Mouse (Mus musculus): Measurements from ENCODE around the gene Riiad1. TPM values are rescaled to one million over a fixed set of nuclear protein-coding genes. Genes with fewer than 3 reads are reported as not detected.
A peak's percentile ranks its signal among the peaks of the same experiment; 100 is the strongest.

The Riiad1 gene
- 10 to 100 TPM; 10.6 to 11.8 (median 11.3) TPM for total RNA-seq (2022)

DNA sequence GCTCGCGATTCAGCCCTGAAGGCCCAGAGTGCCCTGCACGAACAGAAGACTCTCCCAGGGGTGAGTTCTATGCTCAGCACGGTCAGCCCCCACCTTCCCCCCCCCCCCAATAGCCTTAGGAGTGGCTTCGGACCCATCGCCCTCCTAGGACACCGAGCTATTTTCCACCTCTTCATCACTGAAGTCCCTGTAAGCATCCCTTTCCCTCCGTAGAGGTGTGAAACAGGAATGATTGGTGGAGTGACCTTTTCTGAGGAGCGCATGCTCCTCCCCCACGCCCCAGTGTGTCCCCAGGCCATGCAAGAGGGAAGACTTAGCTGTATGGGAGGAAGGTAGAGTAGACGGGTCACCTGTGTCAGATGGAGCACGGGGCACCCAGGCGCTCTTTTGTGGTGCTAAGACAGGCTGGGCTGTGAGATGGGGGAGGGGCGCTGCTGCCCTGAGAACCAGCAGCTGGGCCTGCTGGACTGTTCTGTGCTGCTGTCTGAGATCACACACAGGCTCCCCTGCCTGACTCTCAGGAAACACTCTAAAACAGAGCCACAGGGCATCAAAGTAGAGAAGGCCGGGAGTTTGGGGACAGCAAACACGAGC is at the start of gene Riiad1:
Gene Riiad1 (minus strand): TSS at position 51 of the 594 bp plus-strand sequence.
- no peak for DNase-seq (ENCODE audit: low spot score in 2 of 2)

DNA sequence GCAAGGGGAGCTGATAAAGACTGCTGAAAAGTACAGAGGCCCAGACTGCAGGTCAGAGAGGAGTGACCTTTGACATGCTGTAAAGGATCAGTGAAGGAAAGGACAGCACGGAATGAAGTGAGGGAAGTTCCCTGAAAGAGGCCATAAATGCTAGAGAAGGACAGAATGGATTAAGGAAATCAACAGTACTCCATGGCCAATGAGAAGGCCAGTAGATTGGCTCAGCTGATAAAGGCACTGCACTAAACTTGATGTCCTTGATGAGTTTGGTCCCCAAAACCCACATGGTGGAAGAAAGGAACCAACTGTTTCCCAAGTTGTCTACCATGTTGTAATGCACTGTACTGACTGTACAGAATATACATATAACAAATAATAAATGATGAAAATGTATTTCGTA is 46.6 kb upstream of the Riiad1 start:
- no peak for DNase-seq (ENCODE audit: low spot score in 2 of 2)

DNA sequence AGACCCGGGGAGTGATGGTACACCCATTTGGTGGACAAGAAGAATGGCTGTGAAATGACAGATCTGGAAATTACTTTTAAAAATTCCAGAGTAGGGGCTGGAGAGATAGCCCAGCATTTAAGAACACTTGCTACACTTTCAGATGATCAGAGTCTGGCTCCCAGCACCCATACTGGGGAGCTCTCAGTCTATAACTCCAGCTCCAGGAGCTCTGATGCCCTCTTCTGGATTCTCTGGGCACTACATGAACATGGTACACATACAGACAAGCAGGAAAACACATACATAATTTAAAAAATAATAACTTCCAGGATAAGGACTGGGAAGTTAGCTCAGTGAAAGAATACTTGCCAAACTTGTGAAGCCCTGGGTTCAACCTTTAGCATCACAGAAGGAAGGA is 26.5 kb upstream of the Riiad1 start:
- DNase-seq (ENCODE audit: low spot score in 2 of 2), result no peak

DNA sequence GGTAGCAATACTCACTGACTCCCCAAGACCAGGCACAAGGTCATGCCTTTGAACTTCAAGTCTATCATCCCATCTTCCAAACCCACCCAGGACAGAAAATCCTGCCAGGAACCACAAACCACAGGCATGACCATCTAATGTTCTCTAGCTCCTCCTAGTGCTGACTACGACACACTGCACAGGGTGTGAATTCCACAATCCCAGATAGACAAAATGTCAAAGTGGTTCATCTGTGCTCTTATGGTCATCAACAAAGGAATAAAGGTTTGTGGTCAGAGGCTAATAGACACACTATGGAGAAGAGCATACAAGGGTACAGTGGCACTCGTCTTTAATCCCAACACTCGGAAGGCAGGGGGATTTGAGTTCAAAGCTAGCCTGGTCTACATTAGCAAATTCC is 22.1 kb upstream of the Riiad1 start:
- no peak for DNase-seq (ENCODE audit: low spot score in 2 of 2)

DNA sequence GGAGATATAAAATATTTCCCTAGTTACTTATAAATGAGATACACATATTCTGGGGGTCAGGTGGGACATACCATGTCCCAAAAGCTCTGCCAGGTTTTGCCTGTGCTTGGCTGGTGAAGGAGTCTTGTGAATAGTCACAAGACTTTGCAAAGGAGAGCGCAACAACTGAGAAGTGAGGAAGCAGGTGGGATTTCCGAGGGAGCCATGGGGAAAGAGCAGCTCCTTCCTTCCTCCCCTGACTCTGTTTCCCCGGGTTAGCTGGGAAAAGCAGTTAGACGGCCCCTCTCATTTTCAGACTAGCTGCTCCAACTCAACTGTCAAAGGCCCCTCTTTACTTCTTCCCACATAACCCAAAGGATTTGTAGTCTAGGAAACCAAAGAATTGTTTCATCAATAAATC is 17.0 kb upstream of the Riiad1 start:
- no peak for DNase-seq (ENCODE audit: low spot score in 2 of 2)

DNA sequence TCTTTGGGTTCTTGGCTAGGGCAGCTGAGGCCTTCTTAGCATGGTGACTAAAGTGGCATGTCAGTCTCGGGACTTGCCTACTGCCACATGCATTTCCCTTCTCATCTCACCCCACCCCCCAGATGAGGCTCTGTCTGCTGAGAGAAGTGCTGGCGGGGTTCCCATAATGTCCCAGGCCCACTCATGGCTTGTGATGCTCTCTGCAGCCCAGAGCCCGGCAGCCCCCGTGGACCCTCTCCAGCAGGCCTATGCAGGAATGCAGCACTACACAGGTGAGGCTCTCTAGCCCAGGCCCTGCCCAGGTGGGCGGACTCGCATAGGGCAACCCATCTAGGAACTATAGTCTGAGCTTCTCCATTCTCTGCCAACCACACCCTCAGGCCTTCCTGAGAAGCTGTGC is 7.4 kb upstream of the Riiad1 start:
- DNase-seq (ENCODE audit: low spot score in 2 of 2), result no peak

DNA sequence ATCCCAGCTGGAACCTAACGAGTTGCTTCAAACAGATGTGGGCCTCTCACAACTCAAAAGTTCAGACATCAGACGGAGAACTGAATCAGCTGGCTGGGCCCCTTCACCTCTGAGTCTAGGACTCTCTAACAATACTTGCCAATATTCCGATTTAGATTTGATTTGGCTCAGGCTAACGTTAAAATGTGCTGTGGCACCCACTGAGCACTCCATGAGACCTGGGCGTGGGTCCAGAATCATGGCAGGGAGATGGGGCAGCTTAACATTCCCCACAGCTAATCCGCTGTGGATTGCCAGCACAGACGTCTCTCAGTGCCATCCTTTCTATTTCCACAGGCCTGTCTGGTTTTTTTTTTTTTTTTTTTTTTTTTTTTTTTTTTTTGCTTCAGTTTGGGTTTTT is 5.8 kb upstream of the Riiad1 start:
- no peak for DNase-seq (ENCODE audit: low spot score in 2 of 2)

DNA sequence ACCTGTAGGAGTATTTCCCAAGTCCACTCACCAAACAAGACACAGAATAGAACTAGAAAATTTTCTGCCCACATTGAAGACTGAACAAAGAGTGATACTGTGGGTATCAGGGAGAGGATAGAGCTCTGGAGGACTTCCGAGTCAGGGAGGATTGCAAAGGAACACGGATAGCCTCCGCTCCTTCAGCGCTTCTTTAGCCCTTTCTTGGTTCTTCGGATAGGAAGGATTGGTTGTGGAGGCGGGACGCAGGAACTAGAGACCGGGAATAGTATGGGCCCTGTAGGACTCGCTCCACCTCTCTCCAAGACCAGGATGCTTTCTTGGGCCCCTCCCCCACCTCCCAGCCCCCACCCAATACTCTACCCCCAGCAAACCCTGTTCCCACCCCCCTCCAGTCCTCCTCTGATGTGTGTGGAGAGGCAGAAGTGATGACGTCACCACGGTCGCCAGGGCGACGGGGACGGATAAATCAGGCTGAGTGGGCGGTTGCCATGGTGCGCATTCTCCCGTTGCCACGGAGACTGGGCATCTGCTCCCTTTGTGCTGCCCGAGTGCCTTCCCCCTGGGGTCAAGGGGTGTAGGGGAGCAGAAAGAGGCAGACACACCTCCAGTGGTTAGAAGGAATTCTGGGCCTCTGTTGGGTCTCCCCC is 3.8 kb upstream of the Riiad1 start:
- no peak for DNase-seq (ENCODE audit: low spot score in 2 of 2)

DNA sequence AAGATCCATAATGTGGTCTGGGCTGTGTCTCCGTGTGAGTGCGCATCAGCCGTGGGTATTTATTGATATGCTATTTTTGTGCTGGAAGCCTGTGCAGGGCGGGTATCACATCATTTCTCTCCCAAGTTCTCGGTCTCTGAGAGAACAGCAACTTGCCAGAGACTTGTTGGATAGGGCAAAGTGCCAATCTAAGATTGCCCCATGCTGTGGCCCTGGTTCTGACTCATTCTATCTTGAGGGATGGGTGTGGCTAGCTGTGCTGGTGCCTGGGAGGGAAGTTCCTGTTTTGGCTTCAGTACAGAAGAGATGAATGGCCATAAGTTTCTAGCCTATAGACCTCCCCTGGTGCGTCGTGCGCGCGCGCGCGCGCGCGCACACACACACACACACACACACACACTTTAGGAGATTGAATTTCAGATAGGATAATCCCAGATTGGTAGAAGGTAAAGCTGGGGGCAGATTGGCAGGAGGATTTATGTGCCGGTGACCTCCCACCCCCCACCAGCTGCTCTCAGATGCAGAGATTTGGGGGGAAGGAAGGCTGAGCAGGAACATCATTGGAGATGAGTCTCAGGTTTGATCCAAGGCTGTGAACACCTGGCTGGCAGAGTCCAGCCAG is 2.7 kb upstream of the Riiad1 start:
- DNase-seq (ENCODE audit: low spot score in 2 of 2), result peak in 1 of 2 experiments; percentile 34

DNA sequence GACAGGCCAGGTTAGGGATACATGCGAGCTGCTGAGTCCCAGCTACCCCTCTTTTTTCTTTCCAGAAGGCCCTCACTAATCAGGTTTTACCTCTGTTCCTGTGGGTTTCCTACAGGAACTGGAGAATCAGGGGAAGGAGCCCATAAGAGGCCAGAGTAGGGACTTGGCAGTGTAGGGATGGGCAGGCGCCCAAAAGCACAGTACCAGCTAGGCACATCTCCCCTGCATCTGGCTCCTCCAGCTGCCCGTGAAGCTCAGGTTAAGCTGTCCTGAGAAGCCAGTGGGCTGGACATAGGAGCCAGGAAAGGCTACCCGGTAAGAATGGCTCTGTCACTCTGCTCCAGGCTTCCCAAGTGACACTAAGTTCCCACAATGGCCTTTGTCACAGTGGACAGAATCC is 1.3 kb upstream of the Riiad1 start:
- DNase-seq (ENCODE audit: low spot score in 2 of 2), result peak; percentile 19 to 60

DNA sequence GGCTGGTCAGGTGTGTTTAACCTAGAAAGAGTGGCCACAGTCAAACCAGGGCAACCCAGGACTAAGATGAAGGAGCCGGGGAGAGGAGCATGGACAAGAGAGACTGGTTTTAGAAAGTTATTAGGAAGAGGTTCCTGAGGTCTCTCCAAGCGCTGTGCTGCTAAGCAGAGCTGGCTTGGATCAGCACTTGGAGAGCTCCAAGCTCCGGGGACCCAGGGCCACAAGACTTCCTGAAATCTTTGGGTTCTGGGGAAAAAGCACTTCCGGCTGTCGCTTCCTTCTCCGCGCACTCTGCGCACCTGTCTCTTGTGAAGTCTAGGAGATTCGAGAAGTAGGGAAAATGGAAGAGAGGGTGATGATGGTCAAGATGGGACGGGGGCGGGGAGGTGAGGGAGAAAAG is 577 bp downstream of the Riiad1 start:
- DNase-seq (ENCODE audit: low spot score in 2 of 2), result no peak

DNA sequence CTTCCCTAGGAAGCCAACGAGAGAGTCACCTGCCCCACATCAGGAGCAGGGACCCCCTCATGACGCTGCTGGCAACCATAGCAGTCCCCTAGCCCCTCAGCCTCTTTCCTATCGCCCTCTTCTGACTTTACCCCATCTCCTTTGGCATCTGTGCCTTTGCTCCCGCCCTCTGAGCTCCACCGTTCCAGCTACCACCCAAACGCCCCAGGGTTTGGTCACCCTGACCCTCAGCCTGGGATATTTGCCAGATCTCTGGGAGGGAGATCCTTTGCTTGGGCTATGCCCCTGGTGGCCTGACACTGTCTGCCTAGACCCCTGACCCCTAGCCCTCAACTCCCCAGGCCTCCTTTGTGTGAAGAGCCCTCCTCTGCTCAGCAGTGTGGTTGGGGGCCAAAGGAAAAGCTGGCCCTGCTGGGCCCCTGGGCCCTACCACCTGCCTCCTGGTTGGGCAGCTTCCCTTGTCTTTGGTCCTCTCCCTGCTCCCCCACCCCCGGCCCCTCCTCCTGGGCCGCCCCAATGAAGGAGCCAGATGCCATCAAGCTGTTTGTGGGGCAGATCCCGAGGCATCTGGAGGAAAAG is 1.5 kb downstream of the Riiad1 start:
- DNase-seq (ENCODE audit: low spot score in 2 of 2), result no peak

DNA sequence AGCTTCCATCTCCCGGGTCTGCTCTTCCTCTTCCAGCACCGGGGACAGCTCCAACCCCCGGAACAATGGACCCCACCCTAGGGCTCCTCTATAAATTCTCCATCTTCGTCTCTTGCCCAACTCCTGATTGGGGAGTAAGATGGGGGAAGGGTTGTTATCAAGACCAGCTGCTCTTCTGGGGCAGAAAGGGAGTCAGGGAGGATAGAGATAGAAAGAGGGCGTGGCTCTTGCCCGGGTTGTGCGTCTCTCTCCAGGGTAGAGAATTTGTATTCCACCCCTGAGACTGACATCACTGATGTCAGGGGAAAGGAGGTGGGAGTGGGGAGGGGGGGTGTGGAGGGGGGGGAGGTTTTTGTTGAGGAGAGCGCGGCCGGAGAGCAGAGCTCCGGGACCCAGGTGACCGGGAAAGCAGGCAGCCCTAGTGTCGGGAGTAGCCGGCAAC is 2.1 kb downstream of the Riiad1 start, which contains the start of gene Celf3:
Gene Celf3 (plus strand): TSS at position 315 of the 442 bp plus-strand sequence.
- no peak for DNase-seq (ENCODE audit: low spot score in 2 of 2)

DNA sequence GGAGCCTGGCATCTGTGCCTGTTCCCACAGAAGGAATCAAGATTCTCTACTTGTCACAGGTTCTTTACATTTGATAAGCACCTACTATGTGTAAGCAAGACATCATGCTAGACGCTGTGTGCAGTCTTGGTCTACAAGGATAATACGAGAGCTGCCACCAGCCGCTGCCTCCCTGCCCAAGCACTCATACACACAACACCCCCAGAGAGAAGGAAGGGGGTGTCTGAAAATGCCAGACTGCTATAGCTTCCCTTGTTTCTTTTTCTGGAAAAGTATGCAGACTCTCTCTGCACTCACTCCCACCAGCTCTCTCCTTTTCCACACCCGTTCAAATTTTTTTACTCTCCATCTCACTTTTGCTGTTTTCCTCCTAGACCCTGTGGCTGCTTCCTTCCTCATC is 2.7 kb downstream of the Riiad1 start:
- DNase-seq (ENCODE audit: low spot score in 2 of 2), result no peak

DNA sequence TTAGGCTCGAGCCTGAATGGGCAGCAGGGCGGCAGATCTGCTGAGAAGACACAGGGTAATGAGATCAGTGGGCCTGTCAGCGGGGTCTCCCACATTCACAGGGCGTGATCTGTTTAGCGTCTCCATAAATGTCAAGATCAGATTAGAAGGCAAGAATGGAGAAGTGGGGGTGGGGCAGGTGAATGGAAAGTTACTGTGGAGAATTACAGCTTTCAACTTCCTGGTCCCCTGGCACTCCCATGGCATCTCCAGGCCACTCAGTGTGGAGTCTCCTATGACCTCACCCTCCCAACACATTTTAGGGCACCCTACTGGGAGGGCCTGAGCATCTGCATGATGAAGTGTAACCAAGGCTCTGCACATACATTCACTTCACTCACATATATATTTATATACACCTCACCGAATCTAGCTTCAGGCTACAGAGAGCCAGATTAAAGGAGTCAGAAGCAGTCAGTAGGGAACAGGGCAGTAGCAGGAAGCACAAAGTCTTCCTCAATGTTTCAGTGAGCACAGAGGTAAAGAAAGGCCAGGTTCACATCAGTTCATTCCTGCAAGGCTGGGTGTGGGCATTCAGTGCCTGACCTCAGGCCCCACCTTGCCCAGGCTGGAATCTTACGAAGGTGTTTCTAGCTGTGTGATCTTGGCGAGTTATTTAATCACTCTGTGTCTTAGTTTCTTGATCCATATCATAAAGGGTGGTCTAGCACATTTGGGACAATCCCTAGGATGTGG is 3.7 kb downstream of the Riiad1 start:
- no peak for DNase-seq (ENCODE audit: low spot score in 2 of 2)

DNA sequence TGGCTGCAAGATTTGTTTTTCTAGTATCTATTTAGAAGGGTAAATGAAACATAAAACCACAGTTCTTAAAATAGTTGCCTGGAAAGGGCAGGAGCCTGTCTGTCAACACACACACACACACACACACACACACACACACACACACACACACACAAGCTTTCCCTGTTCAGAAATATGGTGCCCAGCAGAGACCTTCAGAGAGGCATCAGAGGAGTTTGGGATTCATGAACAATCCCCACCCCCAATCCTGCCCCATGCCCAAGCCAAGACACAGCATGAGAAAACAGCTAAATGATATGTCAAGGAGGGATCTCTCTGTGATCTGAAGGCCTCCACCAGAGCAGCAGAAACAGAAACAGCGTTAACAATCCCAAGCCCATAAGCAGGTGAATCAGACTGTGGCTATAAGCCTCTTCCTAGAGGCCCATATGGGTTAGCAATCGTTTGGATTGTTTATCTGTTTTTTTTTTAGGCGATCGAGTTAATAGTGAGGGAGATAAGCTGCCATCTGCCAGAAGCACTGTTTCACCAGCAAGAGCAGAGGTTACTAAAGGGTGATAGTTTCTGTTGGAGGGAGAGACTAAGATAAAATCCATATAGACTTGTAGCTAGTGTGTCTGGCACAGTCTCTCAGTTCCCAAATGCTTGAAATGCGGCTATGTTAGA is 6.4 kb downstream of the Riiad1 start:
- peak; percentile 30 to 47 for DNase-seq (ENCODE audit: low spot score in 2 of 2)

DNA sequence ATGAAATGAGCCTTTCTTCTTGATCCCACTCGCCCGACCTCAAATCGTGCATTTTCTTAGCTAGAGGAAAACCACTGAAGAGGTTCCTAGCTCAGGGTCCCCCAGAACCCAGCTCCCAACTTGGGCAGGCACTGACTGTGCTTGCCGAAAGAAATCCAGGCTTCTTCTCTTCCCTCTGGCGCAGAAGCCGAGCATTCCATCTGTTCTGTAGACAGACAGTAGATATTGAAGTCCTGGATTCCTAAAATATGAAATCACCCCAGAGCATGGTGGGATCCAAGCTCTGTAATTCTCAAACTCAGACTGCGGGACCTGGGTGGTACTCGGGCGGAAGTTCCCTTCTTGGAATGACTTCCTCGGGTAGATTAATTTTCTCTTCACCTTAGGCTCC is 7.0 kb downstream of the Riiad1 start:
- peak in 1 of 2 experiments; percentile 7 for DNase-seq (ENCODE audit: low spot score in 2 of 2)

DNA sequence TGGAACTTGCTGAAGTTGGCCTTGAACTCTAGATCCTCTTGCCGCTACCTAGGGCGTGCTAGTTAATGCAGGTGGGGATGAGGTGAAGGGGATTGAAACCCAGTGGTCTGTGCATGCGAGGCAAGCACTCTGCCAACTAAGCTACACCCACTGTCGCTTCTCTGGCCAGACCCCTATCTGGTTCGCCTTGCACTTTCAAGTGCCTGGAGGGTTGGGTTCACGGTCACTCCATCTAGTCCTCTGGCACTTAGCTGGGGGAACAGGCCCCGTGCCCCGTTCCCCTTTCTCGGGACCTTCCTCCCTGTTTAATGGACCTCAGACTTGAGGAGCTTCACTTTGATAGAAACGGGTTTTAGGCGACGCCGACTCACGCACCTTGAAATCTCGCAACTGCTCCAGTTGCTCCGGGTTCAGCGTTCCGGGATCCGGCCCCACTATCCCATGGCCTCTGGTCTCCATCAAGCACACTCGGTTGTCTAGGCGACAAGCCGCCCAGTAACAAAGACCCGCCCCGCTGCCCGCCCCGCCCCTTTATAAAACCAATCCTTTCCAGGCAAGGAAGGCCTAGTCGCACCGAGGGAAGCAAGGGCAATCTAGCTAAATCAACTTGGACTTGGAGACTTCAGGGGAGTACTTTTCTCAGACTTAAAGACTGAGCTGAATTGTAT is 7.6 kb downstream of the Riiad1 start:
- DNase-seq (ENCODE audit: low spot score in 2 of 2), result no peak

DNA sequence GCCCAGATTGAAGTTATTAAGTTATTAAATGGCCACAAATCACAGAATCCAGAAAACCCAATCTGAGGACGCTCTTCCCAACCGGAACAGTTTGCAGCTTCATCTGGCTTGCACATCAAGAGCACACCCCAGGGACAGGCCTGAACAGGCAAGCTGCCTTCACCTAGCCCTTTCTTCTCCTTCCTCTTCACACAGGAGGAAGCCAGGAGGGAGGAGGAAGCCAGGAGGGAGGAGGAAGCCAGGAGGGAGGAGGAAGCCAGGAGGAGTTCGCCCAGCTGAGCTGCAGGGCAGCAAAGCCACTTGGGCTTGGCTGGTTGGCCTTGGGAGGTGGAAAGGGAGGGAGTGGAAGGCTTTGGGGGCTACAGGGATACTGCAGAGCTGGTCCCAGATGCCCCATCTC is 11.2 kb downstream of the Riiad1 start:
- no peak for DNase-seq (ENCODE audit: low spot score in 2 of 2)

DNA sequence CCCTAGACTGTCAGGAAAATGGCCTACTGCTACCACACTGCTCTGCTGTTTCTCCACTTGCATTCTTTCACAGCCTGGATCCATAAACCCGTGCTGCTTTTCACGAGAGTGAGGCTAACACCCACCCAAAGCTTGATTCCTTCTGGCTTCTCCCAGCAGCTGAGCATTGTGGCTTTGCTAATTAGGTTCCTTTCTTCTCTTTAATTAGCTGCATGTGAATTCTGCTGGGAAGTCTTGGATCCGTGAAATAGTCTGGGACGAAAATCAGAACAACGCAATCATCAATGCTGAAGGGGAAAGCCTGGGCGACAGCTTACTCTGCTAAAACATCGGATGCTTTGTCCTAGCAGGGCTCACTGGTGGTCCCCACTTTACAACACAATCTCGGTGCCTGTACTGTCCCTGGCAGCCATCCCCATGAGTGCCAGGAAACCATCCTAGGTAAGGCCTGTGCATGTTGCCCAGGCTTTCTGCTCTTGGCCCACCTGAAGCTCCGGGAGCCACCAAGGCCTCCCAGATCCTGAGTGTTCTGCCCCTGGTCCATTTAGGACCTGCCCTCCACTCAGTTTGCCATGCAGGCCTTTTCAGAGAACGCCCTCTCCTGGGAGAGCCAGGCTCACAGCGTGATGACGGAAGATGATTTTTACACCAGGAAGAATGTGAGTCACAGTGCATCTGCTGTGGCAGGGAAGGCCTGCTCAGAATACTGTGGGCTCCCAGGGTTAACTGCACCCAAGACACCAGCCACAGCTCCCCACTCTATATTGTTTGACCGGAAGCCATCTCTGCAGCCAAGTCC is 14.3 kb downstream of the Riiad1 start:
- no peak for DNase-seq (ENCODE audit: low spot score in 2 of 2)

Measured in gastrocnemius, adult 8-10 months (tissue).